Mouse (Mus musculus): ENCODE data around the gene Usp21. TPM values are rescaled to one million over a fixed set of nuclear protein-coding genes. Genes with fewer than 3 reads are reported as not detected.
A peak's percentile ranks its signal among the peaks of the same experiment; 100 is the strongest.

The Usp21 gene
- polyA plus RNA-seq, 1 experiment from 2014 or later: 25.3 TPM

DNA sequence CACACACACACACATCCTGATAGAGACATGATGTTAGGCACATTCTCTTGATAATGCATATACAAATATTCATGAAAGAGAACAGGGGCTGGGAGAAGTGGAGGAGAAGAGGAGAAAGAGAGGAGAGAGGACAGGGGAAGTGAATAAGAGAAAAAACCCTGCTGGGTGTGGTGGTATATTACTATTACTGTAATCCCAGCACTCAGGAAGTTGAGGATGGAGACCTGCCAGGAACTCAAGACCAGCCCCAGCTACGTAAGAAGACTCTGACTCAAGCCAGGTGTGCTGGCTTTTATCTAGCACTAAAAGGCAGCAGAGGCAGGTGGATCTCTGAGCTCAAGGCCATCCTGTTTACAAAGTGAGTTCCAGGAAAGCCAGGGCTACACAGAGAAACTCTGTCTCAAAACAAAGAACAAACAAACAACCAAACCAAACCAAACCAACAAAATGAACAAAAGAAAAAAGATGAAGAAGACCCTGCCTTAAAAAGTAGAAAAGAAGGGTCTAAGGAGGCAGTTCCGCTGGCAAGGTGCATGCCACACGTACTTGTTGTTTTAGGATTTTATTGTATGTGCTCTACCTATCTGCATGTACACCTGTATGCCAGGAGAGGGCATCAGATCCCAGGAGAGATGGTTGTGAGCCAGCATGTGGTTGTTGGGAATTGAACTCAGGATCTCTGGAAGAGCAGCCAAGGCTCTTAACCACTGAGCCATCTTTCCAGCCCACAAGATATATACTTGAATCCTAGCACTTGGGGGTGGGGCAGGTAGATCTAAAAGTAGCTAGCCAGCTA, 23.9 kb downstream of the Usp21 start:
- H3K9ac ChIP-seq (ENCODE audit: low read depth, low read length): no peak overlapping the region
- no peak overlapping the region for H3K4me3 ChIP-seq (ENCODE audit: low read depth, low read length)
- 57% methylated on average over 3 of the region's 3 CpGs for WGBS (ENCODE audit: insufficient replicate concordance)
- peaks cover 13% of the 10 kb centered on the region for H3K27me3 ChIP-seq (ENCODE audit: control insufficient read depth, insufficient read depth, low read depth, low read length)
- H3K36me3 ChIP-seq (ENCODE audit: control insufficient read depth, insufficient read depth): no peaks in the 10 kb centered on the region
- ATAC-seq (ENCODE audit: low read depth): no peak
- H3K9me3 ChIP-seq (replicated peaks; ENCODE audit: control insufficient read depth, low read length): no peaks in the 10 kb centered on the region
- H3K27ac ChIP-seq (ENCODE audit: low read length): no peak overlapping the region
- no peak overlapping the region for H3K4me2 ChIP-seq (ENCODE audit: low read depth, low read length)
- H3K4me1 ChIP-seq (ENCODE audit: control insufficient read depth, low read depth, low read length): peaks cover 10% of the 10 kb centered on the region

DNA sequence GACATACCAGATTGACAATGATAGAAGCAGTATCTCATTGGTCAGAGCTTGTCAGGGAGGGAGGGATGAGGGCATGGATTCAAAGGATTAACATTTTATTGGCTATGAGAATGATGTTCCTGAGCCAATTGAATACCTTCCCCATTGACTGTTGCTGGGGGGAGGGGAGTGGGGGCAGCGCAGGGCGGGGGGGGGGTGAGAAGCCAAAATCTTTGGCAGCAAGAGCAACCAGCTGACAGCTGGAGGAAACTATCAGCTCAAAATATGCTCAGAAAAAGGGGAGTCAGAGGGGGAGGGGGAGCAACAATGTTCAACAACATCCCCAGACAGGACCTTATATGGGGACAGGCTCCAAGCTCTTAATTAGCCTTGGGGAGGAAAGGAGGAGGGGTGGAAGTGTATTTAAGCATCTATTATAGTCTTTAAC, 24.6 kb downstream of the Usp21 start:
- Histone ChIP-seq H3K36me3 (ENCODE audit: control insufficient read depth, insufficient read depth) (no peaks in the 10 kb centered on the region), H3K9me3 (replicated peaks; ENCODE audit: control insufficient read depth, low read length) (no peaks in the 10 kb centered on the region), H3K27me3 (ENCODE audit: control insufficient read depth, insufficient read depth, low read depth, low read length) (peaks cover 16% of the 10 kb centered on the region), H3K27ac (ENCODE audit: low read length) (no peak overlapping the region), H3K4me3 (ENCODE audit: low read depth, low read length) (no peak overlapping the region), H3K9ac (ENCODE audit: low read depth, low read length) (no peak overlapping the region), H3K4me2 (ENCODE audit: low read depth, low read length) (peak overlapping the region; percentile 10; the same call in 1 of the 2 replicates), H3K4me1 (ENCODE audit: control insufficient read depth, low read depth, low read length) (peaks cover 7% of the 10 kb centered on the region)
- peak; percentile 48 for ATAC-seq (ENCODE audit: low read depth)
- 0% methylated on average over 2 of the region's 2 CpGs for WGBS (ENCODE audit: insufficient replicate concordance)

- Histone ChIP-seq H3K4me1 (ENCODE audit: control insufficient read depth, low read depth, low read length) (peaks cover 7% of the 10 kb centered on the region), H3K4me3 (ENCODE audit: low read depth, low read length) (no peak overlapping the region), H3K27me3 (ENCODE audit: control insufficient read depth, insufficient read depth, low read depth, low read length) (peaks cover 16% of the 10 kb centered on the region), H3K9ac (ENCODE audit: low read depth, low read length) (no peak overlapping the region), H3K27ac (ENCODE audit: low read length) (peak overlapping the region; percentile 28; the same call in 1 of the 2 replicates), H3K36me3 (ENCODE audit: control insufficient read depth, insufficient read depth) (no peaks in the 10 kb centered on the region), H3K4me2 (ENCODE audit: low read depth, low read length) (peak overlapping the region; percentile 10), H3K9me3 (replicated peaks; ENCODE audit: control insufficient read depth, low read length) (no peaks in the 10 kb centered on the region)
- 2% methylated on average over 8 of the region's 8 CpGs for WGBS (ENCODE audit: insufficient replicate concordance)
- ATAC-seq (ENCODE audit: low read depth): peak; percentile 26
Observed at GRCm38 (mm10) chr1:171262594-171263130, 25.1 kb downstream of the Usp21 start.

GRCm38 (mm10) chr1:171260316-171260715, 27.5 kb downstream of the Usp21 start:
- ATAC-seq (ENCODE audit: low read depth): no peak
- Histone ChIP-seq H3K9me3 (replicated peaks; ENCODE audit: control insufficient read depth, low read length) (no peaks in the 10 kb centered on the region), H3K36me3 (ENCODE audit: control insufficient read depth, insufficient read depth) (no peaks in the 10 kb centered on the region), H3K4me3 (ENCODE audit: low read depth, low read length) (no peak overlapping the region), H3K4me2 (ENCODE audit: low read depth, low read length) (no peak overlapping the region), H3K27me3 (ENCODE audit: control insufficient read depth, insufficient read depth, low read depth, low read length) (peaks cover 16% of the 10 kb centered on the region), H3K9ac (ENCODE audit: low read depth, low read length) (no peak overlapping the region), H3K4me1 (ENCODE audit: control insufficient read depth, low read depth, low read length) (peaks cover 4% of the 10 kb centered on the region; the same call in 1 of the 2 replicates), H3K27ac (ENCODE audit: low read length) (no peak overlapping the region)
- WGBS (ENCODE audit: insufficient replicate concordance): 22% methylated on average over 3 of the region's 3 CpGs

DNA sequence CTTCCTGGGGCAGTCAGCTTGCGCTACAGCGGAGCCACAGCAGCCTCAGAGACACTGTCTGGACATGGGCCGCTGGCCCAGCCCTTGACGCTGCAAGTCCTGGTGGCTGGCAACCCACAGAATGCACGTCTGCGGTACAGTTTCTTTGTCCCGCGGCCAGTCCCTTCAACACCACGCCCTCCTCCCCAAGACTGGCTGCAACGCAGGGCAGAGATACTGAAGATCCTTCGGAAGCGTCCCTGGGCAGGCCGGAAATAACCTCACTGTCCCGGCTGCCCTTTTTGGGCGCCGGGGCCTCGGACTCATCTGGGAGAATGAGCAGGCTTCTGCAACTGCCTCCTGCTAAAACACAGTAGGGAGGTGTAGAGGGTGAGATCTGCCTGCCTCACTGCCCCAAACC, 28.9 kb downstream of the Usp21 start:
- H3K36me3 ChIP-seq (ENCODE audit: control insufficient read depth, insufficient read depth): no peaks in the 10 kb centered on the region
- H3K4me3 ChIP-seq (ENCODE audit: low read depth, low read length): no peak overlapping the region
- H3K27me3 ChIP-seq (ENCODE audit: control insufficient read depth, insufficient read depth, low read depth, low read length): peaks cover 16% of the 10 kb centered on the region
- WGBS (ENCODE audit: insufficient replicate concordance): 63% methylated on average over 17 of the region's 17 CpGs
- H3K4me2 ChIP-seq (ENCODE audit: low read depth, low read length): no peak overlapping the region
- no peaks in the 10 kb centered on the region for H3K9me3 ChIP-seq (replicated peaks; ENCODE audit: control insufficient read depth, low read length)
- no peak overlapping the region for H3K27ac ChIP-seq (ENCODE audit: low read length)
- no peak for ATAC-seq (ENCODE audit: low read depth)
- no peak overlapping the region for H3K9ac ChIP-seq (ENCODE audit: low read depth, low read length)
- peaks cover 4% of the 10 kb centered on the region; the same call in 1 of the 2 replicates for H3K4me1 ChIP-seq (ENCODE audit: control insufficient read depth, low read depth, low read length)

DNA sequence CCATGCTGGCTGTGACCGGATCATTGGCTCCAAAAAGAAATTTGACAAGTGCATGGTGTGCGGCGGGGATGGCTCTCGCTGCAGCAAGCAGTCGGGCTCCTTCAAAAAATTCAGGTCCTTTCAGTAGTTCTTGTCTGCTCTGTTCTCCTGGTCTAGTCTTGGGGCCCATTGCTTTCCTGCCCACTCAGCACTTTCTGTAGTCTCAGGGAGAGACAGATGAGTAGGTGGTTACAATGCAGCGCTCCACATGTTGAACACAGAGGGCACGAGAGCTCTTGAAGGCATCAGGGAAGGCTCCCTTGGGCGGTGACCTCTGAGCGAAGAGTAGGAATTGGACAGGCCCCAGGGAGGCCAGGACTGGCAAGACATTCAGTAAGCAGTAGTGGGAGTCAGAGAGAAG, 30.0 kb downstream of the Usp21 start:
- Histone ChIP-seq H3K9ac (ENCODE audit: low read depth, low read length) (no peak overlapping the region), H3K36me3 (ENCODE audit: control insufficient read depth, insufficient read depth) (no peaks in the 10 kb centered on the region), H3K27me3 (ENCODE audit: control insufficient read depth, insufficient read depth, low read depth, low read length) (peaks cover 16% of the 10 kb centered on the region), H3K4me3 (ENCODE audit: low read depth, low read length) (no peak overlapping the region), H3K9me3 (replicated peaks; ENCODE audit: control insufficient read depth, low read length) (no peaks in the 10 kb centered on the region), H3K27ac (ENCODE audit: low read length) (no peak overlapping the region), H3K4me2 (ENCODE audit: low read depth, low read length) (no peak overlapping the region), H3K4me1 (ENCODE audit: control insufficient read depth, low read depth, low read length) (peaks cover 4% of the 10 kb centered on the region; the same call in 1 of the 2 replicates)
- ATAC-seq (ENCODE audit: low read depth): no peak
- WGBS (ENCODE audit: insufficient replicate concordance): 63% methylated on average over 9 of the region's 9 CpGs

GRCm38 (mm10) chr1:171256937-171257548, 30.7 kb downstream of the Usp21 start:
- no peak overlapping the region for H3K27ac ChIP-seq (ENCODE audit: low read length)
- no peak; the same call in 1 of the 2 replicates for ATAC-seq (ENCODE audit: low read depth)
- 51% methylated on average over 15 of the region's 15 CpGs for WGBS (ENCODE audit: insufficient replicate concordance)
- no peak overlapping the region for H3K4me2 ChIP-seq (ENCODE audit: low read depth, low read length)
- no peaks in the 10 kb centered on the region for H3K9me3 ChIP-seq (replicated peaks; ENCODE audit: control insufficient read depth, low read length)
- no peaks in the 10 kb centered on the region for H3K36me3 ChIP-seq (ENCODE audit: control insufficient read depth, insufficient read depth)
- no peak overlapping the region for H3K4me3 ChIP-seq (ENCODE audit: low read depth, low read length)
- no peak overlapping the region for H3K9ac ChIP-seq (ENCODE audit: low read depth, low read length)
- H3K4me1 ChIP-seq (ENCODE audit: control insufficient read depth, low read depth, low read length): no peaks in the 10 kb centered on the region; the same call in 1 of the 2 replicates
- H3K27me3 ChIP-seq (ENCODE audit: control insufficient read depth, insufficient read depth, low read depth, low read length): peaks cover 17% of the 10 kb centered on the region

- Histone ChIP-seq H3K9ac (ENCODE audit: low read depth, low read length) (no peak overlapping the region), H3K9me3 (replicated peaks; ENCODE audit: control insufficient read depth, low read length) (no peaks in the 10 kb centered on the region), H3K4me3 (ENCODE audit: low read depth, low read length) (no peak overlapping the region), H3K27me3 (ENCODE audit: control insufficient read depth, insufficient read depth, low read depth, low read length) (peaks cover 21% of the 10 kb centered on the region), H3K4me1 (ENCODE audit: control insufficient read depth, low read depth, low read length) (no peaks in the 10 kb centered on the region; the same call in 1 of the 2 replicates), H3K4me2 (ENCODE audit: low read depth, low read length) (no peak overlapping the region), H3K27ac (ENCODE audit: low read length) (no peak overlapping the region), H3K36me3 (ENCODE audit: control insufficient read depth, insufficient read depth) (no peaks in the 10 kb centered on the region)
- 79% methylated on average over 24 of the region's 24 CpGs for WGBS (ENCODE audit: insufficient replicate concordance)
- no peak for ATAC-seq (ENCODE audit: low read depth)
Observed at GRCm38 (mm10) chr1:171256095-171256818, 31.5 kb downstream of the Usp21 start.
